Mouse (Mus musculus): ENCODE measurements around the gene Zc3h12a. TPM values are rescaled to one million over a fixed set of nuclear protein-coding genes. Genes with fewer than 3 reads are reported as not detected.

Zc3h12a gene
- polyA plus RNA-seq, 1 experiment from 2014 or later, result 0.35 TPM

- Histone ChIP-seq H3K36me3 (no peaks in the 10 kb centered on the region), H3K27me3 (no peaks in the 10 kb centered on the region), H3K4me2 (replicated peaks) (no peak overlapping the region), H3K9me3 (no peaks in the 10 kb centered on the region), H3K9ac (no peak overlapping the region), H3K4me1 (no peaks in the 10 kb centered on the region), H3K4me3 (no peak overlapping the region), H3K27ac (no peak overlapping the region)
- WGBS, result 75% methylated on average over 5 of the region's 5 CpGs
- no peak for ATAC-seq (ENCODE audit: insufficient number of reproducible peaks, insufficient read depth, low FRiP score, low TSS enrichment)
Measured at GRCm38 (mm10) chr4:125144211-125144610, 16.6 kb upstream of the Zc3h12a start.

GRCm38 (mm10) chr4:125138321-125138720, 10.7 kb upstream of the Zc3h12a start:
- WGBS, result 52% methylated on average over 7 of the region's 7 CpGs
- H3K4me2 ChIP-seq (replicated peaks), result no peak overlapping the region
- no peaks in the 10 kb centered on the region for H3K36me3 ChIP-seq
- H3K4me3 ChIP-seq, result no peak overlapping the region
- H3K9ac ChIP-seq, result no peak overlapping the region
- no peaks in the 10 kb centered on the region for H3K4me1 ChIP-seq
- H3K27me3 ChIP-seq, result no peaks in the 10 kb centered on the region
- ATAC-seq (ENCODE audit: insufficient number of reproducible peaks, insufficient read depth, low FRiP score, low TSS enrichment), result no peak
- no peaks in the 10 kb centered on the region for H3K9me3 ChIP-seq
- no peak overlapping the region for H3K27ac ChIP-seq

- Histone ChIP-seq H3K4me2 (replicated peaks) (no peak overlapping the region), H3K9me3 (no peaks in the 10 kb centered on the region), H3K4me3 (no peak overlapping the region), H3K27me3 (no peaks in the 10 kb centered on the region), H3K9ac (no peak overlapping the region), H3K36me3 (no peaks in the 10 kb centered on the region), H3K27ac (no peak overlapping the region), H3K4me1 (no peaks in the 10 kb centered on the region)
- ATAC-seq (ENCODE audit: insufficient number of reproducible peaks, insufficient read depth, low FRiP score, low TSS enrichment), result no peak
- 42% methylated on average over 12 of the region's 12 CpGs for WGBS
Measured at GRCm38 (mm10) chr4:125136303-125136888, 8.8 kb upstream of the Zc3h12a start.

GRCm38 (mm10) chr4:125135076-125135855, 7.6 kb upstream of the Zc3h12a start:
- 81% methylated on average over 10 of the region's 10 CpGs for WGBS

GRCm38 (mm10) chr4:125134631-125135030, 7.0 kb upstream of the Zc3h12a start:
- 83% methylated on average over 5 of the region's 5 CpGs for WGBS
- H3K9me3 ChIP-seq, result no peaks in the 10 kb centered on the region
- H3K4me1 ChIP-seq, result no peaks in the 10 kb centered on the region

More at GRCm38 (mm10) chr4:125135076-125135855, 7.6 kb upstream of the Zc3h12a start:
- H3K27me3 ChIP-seq, result no peaks in the 10 kb centered on the region
- ATAC-seq (ENCODE audit: insufficient number of reproducible peaks, insufficient read depth, low FRiP score, low TSS enrichment), result no peak
- no peak overlapping the region for H3K27ac ChIP-seq
- H3K36me3 ChIP-seq, result no peaks in the 10 kb centered on the region
- no peaks in the 10 kb centered on the region for H3K9me3 ChIP-seq
- no peaks in the 10 kb centered on the region for H3K4me1 ChIP-seq
- H3K4me2 ChIP-seq (replicated peaks), result no peak overlapping the region
- H3K9ac ChIP-seq, result no peak overlapping the region
- no peak overlapping the region for H3K4me3 ChIP-seq

GRCm38 (mm10) chr4:125134192-125134591, 6.6 kb upstream of the Zc3h12a start:
- Histone ChIP-seq H3K4me2 (replicated peaks) (no peak overlapping the region), H3K36me3 (no peaks in the 10 kb centered on the region), H3K9me3 (no peaks in the 10 kb centered on the region), H3K4me1 (no peaks in the 10 kb centered on the region), H3K9ac (no peak overlapping the region), H3K4me3 (no peak overlapping the region), H3K27ac (no peak overlapping the region), H3K27me3 (no peaks in the 10 kb centered on the region)
- 82% methylated on average over 4 of the region's 4 CpGs for WGBS
- no peak for ATAC-seq (ENCODE audit: insufficient number of reproducible peaks, insufficient read depth, low FRiP score, low TSS enrichment)

More at GRCm38 (mm10) chr4:125134631-125135030, 7.0 kb upstream of the Zc3h12a start:
- Histone ChIP-seq H3K4me3 (no peak overlapping the region), H3K9ac (no peak overlapping the region), H3K27ac (no peak overlapping the region), H3K4me2 (replicated peaks) (no peak overlapping the region), H3K36me3 (no peaks in the 10 kb centered on the region), H3K27me3 (no peaks in the 10 kb centered on the region)
- no peak for ATAC-seq (ENCODE audit: insufficient number of reproducible peaks, insufficient read depth, low FRiP score, low TSS enrichment)

GRCm38 (mm10) chr4:125132394-125132793, 4.8 kb upstream of the Zc3h12a start:
- H3K36me3 ChIP-seq, result no peaks in the 10 kb centered on the region
- no peak overlapping the region for H3K9ac ChIP-seq
- peaks cover 3% of the 10 kb centered on the region; the same call in 1 of the 2 replicates for H3K27me3 ChIP-seq
- ATAC-seq (ENCODE audit: insufficient number of reproducible peaks, insufficient read depth, low FRiP score, low TSS enrichment), result no peak
- H3K4me3 ChIP-seq, result no peak overlapping the region
- no peaks in the 10 kb centered on the region for H3K9me3 ChIP-seq
- H3K4me1 ChIP-seq, result no peaks in the 10 kb centered on the region
- 16% methylated on average over 5 of the region's 5 CpGs for WGBS
- no peak overlapping the region for H3K27ac ChIP-seq
- H3K4me2 ChIP-seq (replicated peaks), result no peak overlapping the region

GRCm38 (mm10) chr4:125131493-125131892, 3.9 kb upstream of the Zc3h12a start:
- H3K27me3 ChIP-seq, result peaks cover 5% of the 10 kb centered on the region; the same call in 1 of the 2 replicates
- 87% methylated on average over 4 of the region's 4 CpGs for WGBS
- H3K36me3 ChIP-seq, result no peaks in the 10 kb centered on the region
- no peak overlapping the region for H3K4me2 ChIP-seq (replicated peaks)
- H3K27ac ChIP-seq, result no peak overlapping the region
- H3K9me3 ChIP-seq, result no peaks in the 10 kb centered on the region
- peaks cover 6% of the 10 kb centered on the region; the same call in 1 of the 2 replicates for H3K4me1 ChIP-seq
- no peak overlapping the region for H3K9ac ChIP-seq
- no peak overlapping the region for H3K4me3 ChIP-seq
- ATAC-seq (ENCODE audit: insufficient number of reproducible peaks, insufficient read depth, low FRiP score, low TSS enrichment), result no peak

- peaks cover 26% of the 10 kb centered on the region for H3K4me1 ChIP-seq
- no peak overlapping the region for H3K27ac ChIP-seq
- no peaks in the 10 kb centered on the region for H3K9me3 ChIP-seq
- 78% methylated on average over 7 of the region's 7 CpGs for WGBS
- no peak for ATAC-seq (ENCODE audit: insufficient number of reproducible peaks, insufficient read depth, low FRiP score, low TSS enrichment)
- no peaks in the 10 kb centered on the region for H3K36me3 ChIP-seq
- H3K27me3 ChIP-seq, result peaks cover 11% of the 10 kb centered on the region; the same call in 1 of the 2 replicates
- peak overlapping the region; percentile 69 for H3K4me3 ChIP-seq
- H3K4me2 ChIP-seq (replicated peaks), result peak overlapping the region; percentile 98
- no peak overlapping the region for H3K9ac ChIP-seq
Measured at GRCm38 (mm10) chr4:125126761-125127160, 879 bp downstream of the Zc3h12a start.

- H3K9ac ChIP-seq, result no peak overlapping the region
- 83% methylated on average over 3 of the region's 3 CpGs for WGBS
- H3K27me3 ChIP-seq, result peaks cover 11% of the 10 kb centered on the region; the same call in 1 of the 2 replicates
- no peaks in the 10 kb centered on the region for H3K9me3 ChIP-seq
- no peak for ATAC-seq (ENCODE audit: insufficient number of reproducible peaks, insufficient read depth, low FRiP score, low TSS enrichment)
- no peak overlapping the region for H3K27ac ChIP-seq
- H3K4me2 ChIP-seq (replicated peaks), result no peak overlapping the region
- H3K36me3 ChIP-seq, result no peaks in the 10 kb centered on the region
- H3K4me1 ChIP-seq, result peaks cover 26% of the 10 kb centered on the region
- H3K4me3 ChIP-seq, result no peak overlapping the region
Measured at GRCm38 (mm10) chr4:125126186-125126585, 1.5 kb downstream of the Zc3h12a start.

- Histone ChIP-seq H3K4me3 (no peak overlapping the region), H3K27ac (no peak overlapping the region), H3K36me3 (no peaks in the 10 kb centered on the region), H3K27me3 (peaks cover 11% of the 10 kb centered on the region; the same call in 1 of the 2 replicates), H3K9me3 (no peaks in the 10 kb centered on the region), H3K4me2 (replicated peaks) (no peak overlapping the region), H3K4me1 (peaks cover 26% of the 10 kb centered on the region), H3K9ac (no peak overlapping the region)
- WGBS, result 75% methylated on average over 7 of the region's 7 CpGs
- ATAC-seq (ENCODE audit: insufficient number of reproducible peaks, insufficient read depth, low FRiP score, low TSS enrichment), result no peak
Measured at GRCm38 (mm10) chr4:125125361-125125921, 2.2 kb downstream of the Zc3h12a start.
